Mouse (Mus musculus) megakaryocyte, embryonic 14.5 days (primary cell): Measurements from ENCODE around the gene Slc25a24.

ENCODE experiments used
- FLI1 ChIP-seq: IDR thresholded peaks from 2 replicates; pipeline ENCODE4 v1.6.1; 2012; ENCODE audit warnings: low read length, inconsistent platforms, mixed read lengths
- GATA1 ChIP-seq: IDR thresholded peaks from 3 replicates; pipeline ENCODE4 v1.6.1; 2012; ENCODE audit warnings: mixed read lengths, low read length, inconsistent platforms, borderline replicate concordance

DNA sequence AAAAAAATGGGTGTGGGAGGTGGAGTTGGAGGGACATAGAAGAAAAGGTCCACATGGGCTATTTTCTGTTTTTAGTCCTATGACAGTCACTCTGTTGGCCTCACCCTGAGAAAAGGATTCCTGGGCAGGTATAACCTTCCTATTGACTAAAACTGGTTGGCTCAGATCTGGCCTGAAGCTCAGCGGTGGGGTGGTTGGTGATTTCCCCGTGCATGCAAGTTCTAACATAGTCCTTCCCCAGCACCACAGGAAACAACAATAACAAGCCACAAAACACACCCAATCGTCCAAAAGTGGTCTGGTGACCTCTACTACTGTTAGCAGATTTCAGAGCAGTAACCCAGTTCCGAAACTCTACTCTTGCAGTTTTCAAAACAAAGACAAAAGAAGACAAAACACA lies 10.0 kb downstream of the Slc25a24 start:
- TF ChIP-seq GATA1 (no peak), FLI1 (no peak)
